Mouse (Mus musculus): Measurements from ENCODE around the gene Maml3.

- no peak for TF ChIP-seq HCFC1 (IDR thresholded peaks at IDR 0.05; ENCODE audit: borderline replicate concordance, insufficient read depth, low read length)
- TF ChIP-seq CHD2 (IDR thresholded peaks at IDR 0.05; ENCODE audit: low read depth, low read length), result no peak
These were observed 457.5 kb downstream of the Maml3 start for GRCm38 (mm10) chr3:51647356-51647755.

Measured in ES-E14 (cell line).